Mouse (Mus musculus): Measurements from ENCODE around the gene Apcs.

Gene Apcs

DNA sequence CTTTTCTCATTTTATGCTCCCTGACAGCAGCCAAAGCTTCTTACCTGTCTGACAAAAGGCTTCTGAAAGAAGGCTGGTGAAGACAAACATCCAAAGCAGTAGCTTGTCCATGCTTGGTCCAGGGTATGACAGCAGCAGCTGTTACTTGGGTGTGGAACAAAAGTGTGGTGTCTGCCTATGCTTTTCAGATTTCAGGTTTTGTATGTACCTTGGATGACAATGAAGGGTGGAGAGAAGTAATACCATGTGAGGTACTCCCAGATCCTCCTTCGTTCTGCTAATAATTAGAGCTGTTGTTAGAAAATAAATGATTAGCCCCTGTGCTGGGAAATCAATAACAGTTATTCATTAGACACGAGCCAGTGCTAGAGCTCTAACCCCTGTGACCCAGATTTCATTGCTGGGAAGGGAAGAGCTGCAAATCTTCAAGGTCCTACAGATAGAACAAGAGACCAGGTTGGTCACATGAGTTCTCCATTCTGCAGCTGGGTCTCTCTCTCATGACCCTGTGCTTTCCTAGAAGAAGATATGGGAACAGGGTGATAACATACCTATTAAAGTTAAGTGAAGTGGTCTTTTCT is at the start of gene Apcs:
Gene Apcs (minus strand): TSS at position 265 of the 581 bp plus-strand sequence.
- no peak for DNase-seq (ENCODE audit: low spot score)

DNA sequence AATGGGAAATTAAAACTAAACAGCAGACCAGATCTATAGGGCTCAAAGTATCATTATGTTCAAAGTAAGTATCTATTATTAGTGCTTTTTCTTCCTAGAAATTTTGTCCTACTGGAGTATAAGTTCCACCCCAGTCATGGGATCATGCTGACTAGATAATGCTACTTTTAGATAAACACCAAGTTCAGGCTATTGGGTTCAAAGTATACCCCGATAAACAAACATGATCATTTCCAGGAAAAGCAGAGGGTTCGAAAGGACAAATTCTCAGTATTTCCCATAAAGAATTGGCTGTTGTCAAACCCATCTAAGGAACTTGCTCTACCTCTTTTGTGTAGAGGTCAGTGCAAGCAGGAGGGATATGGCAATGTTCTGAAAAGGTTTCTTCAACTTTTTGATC is 37.4 kb upstream of the Apcs start:
- DNase-seq (ENCODE audit: low spot score), result no peak

DNA sequence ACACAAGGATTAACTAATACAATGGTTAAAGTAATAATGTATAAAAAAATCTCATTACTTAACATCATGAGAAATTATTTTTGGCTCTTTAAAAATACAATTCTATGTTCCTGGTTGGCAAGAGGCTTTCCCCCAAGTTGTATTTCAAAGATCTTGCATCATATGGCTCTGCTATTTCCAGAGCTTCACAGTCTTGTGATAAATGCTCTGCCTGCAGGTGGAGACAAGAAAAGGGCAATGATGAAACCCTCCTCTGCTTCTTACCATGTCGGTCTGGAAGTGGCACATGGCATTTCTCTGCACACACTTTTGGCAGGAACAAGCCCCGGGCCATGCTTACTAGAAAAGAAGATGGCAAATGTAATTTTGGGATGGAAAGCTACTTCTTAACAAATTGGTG is 23.6 kb upstream of the Apcs start:
- DNase-seq (ENCODE audit: low spot score), result no peak

DNA sequence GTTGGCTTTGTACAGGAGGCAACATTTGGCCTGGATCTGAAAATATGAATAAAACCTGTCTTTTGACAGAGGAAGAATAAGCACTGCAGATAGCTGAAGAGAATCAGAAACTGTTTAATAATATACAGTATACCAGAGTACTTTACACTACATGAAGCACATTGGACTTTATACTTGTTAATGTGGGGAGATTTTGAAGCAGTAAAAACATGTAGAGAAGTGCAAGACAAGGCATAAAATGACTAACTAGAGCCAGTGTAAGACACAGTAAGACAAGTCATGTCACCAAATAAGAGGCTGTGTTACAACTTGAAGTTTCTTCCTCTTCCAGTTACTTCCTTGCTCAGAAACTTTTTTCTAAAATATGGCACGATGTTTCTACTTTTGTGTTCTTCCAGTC is 22.3 kb upstream of the Apcs start:
- DNase-seq (ENCODE audit: low spot score), result no peak

DNA sequence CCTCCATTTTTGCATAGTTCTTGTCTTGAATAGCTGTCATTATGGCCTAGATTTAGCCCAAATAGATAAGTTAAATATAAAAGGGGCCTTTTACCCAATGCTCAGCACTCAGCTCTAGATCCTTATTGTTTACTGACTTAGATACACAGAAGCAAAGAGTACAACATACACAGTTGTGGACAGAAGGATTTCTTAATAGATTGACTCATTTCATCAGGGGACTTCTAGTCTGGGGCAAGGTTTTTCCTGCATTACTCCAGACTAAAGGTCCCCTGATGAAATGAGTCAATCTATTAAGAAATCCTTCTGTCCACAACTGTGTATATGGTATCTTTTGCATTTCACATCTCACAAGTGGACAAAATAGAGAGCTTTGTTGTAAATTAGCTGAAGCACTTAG is 8.5 kb upstream of the Apcs start:
- no peak for DNase-seq (ENCODE audit: low spot score)

DNA sequence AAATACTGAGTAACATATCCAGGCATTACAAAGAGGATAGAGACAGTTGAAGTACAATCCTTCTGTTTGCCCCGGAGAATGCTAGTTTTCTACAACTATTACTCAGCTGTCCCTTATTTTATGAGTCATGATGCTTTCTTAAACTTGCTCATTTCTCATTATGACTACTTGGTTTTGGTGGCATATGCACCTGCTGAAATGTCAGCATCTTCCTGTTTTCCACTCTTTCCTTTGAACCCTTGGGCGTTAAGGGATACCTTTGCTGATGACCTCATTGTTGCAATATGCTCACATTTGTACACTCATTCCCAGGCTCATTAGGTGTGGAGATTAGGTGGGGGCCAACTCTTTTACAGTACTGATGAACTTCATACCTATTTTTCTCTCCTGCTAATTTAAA is 594 bp upstream of the Apcs start:
- DNase-seq (ENCODE audit: low spot score), result no peak

DNA sequence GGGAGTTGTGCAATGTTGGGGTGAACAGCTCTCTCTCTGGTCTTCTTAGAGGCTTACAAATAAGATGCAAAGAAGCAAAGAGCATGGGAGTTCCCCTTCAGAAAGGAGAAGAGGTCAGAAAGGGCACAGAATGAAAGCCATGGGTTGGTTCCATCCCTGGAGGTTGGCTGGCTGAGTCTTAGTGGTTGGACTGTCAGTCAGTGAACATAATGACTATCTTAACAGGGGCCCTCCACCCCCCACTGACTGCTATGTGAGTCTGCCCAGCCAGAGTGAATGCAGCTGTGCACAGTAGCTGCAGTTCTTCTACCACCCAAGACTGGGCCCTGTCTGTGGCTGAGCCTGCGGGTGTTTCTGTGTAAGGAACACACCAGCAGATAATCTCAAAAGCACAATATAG is 18.2 kb downstream of the Apcs start:
- DNase-seq (ENCODE audit: low spot score), result no peak

DNA sequence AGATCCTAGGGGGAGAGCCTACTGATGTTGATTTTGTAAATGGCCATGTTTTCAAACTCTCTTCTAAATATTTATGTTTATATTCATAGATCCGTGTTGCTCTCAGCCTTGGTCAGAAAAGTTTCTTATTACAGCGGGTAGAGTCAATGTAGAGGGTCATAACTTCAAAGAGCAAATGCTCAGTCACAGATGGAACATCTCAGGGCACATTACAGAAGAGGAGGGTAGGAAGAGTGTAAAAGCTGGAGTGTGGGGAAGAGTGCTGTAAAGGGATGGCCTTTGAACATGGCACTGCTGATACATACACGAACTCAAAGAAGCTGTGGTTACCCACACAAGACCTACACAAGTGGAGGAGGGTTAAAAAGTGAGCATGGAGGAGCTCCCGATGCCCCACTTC is 19.6 kb downstream of the Apcs start:
- no peak for DNase-seq (ENCODE audit: low spot score)

DNA sequence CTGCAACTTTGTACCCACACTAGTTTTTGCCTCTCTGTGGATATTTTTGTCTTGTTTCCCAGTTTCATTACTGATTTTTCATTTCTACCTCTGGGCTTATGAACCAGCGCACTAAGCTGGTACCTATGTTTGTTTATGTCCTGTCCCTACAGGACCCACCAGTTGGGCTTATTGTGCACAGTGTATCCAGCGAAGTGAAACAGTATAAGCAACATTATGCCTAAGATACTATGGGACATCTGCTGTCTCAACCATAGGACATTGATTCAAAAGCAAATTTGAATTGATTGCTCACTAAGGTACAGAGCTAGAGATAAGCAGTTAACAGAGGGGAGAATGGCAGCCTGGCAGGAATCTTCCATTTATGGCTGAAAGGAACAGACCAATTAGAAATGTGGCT is 46.7 kb downstream of the Apcs start:
- no peak for DNase-seq (ENCODE audit: low spot score)

DNA sequence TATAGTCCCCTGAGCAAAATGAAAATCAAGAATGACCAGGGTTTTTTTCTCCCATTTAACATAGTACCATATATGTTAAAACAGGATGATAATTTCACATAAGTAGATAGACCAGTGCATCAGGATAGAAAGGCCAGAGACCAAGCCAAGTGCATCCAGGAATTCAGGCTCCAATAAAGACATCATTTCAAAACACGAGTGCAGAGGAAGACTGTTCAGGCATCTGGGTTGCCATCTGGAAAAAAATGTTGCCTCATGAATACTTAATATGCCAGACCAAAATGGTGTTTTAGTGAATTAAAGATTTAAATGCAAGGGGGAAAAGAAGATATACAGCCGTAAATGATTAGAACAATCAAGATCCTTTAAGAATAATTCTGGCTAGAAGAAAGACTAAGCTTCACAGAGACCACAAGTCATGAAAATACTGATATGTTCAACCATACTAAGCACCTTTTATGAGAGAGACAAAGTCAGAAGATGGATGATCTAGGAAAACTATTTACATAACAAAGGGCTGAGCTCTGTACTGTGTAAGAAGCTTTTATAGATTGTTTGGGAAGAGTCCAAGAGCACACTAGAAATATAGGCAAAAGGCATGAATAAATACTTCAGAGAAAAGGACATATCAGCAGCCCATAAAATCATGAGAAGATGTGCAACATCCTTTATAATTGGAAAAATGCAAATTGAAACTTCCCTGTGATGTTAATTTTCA is 47.6 kb downstream of the Apcs start:
- DNase-seq (ENCODE audit: low spot score), result no peak
